Mouse (Mus musculus): ENCODE measurements at regions not wholly inside any gene's neighbourhood (a gene's known extent, or its start where the extent isn't known, plus 50 kb on each side); places are given as distances from the start of the nearest gene placed in this dataset.

GRCm38 (mm10) chr3:15112177-15112838 is 219.8 kb downstream of the Gm9733 start:
- in situ Hi-C loops (cut with MboI), result no loop called here

DNA sequence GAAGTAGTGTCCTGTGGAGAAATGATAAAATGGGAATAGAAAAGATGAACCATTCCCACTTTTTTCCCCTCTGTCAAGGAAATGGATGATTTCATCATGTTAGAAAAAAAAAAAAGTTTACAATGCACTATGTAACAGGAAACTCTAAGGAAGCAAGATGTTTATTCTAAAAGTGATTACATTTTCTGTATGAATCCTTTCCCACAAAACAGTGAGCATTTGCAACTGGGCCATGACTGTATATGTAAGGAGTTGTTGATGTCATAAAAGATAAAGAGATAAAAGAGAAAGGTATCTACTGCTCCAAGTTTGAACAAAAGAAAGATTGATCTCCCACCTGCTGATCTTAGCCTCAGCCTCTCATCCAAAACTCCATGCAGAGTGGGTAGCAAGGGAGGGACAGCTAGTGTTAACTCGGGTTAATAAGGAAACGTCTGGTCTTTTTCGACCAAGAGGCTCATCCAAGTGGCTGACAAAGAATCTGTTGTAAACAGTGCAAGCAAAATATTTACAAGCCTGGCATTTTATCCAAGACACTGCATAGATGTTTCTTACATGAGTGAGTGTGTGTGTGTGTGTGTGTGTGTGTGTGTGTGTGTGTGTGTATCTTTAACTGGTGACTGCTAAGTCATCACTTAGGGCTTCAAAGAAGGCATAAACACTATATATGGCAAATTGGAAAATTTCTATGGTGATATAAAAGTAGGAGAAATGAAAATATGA is 213.3 kb downstream of the Gm9733 start:
- in situ Hi-C loops (cut with MboI), result no loop called here

DNA sequence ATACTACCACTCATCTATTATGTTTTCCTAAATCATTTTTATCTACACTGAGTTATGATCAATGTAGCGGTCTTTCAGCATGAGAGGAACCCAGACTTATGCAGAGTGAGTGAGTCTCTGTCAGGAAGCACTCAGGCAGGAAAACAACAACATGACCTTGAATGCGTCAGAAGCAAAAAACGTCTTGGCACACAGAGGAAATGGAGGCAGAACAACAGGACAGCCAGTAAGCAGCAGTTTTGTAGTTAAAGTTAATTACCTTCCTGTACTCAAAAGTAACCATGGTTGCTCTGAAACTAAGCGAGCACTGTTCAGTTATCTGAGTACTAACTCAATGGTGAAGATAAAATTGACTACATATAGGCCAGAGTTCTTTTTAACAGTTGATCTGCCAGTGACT is 205.4 kb downstream of the Gm9733 start:
- in situ Hi-C loops (cut with MboI), result no loop called here

DNA sequence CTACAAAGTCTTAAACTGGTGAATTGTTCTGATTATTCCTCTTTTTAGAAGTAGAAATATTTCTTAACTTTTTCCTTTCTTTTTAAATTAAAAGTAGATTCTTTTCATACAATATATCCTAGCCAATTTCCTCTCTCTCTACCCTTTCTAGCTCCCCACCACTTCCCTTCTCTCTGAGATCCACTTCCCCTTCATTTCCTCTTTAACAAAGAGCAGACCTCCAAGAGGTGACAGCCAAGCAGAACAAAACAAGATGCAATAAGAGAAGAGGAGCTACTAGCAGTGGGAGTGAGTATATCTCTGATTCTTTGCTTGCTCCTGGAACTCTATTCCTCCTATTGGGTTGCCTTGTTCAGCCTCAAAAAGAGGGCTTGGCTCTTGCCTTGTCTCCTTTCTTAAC is 203.7 kb downstream of the Gm9733 start:
- in situ Hi-C loops (cut with MboI), result no loop called here

GRCm38 (mm10) chr3:15128960-15129359 is 203.1 kb downstream of the Gm9733 start:
- in situ Hi-C loops (cut with MboI), result no loop called here

- in situ Hi-C loops (cut with MboI), result no loop called here
Measured at GRCm38 (mm10) chr3:15129729-15130369, 202.3 kb downstream of the Gm9733 start.

DNA sequence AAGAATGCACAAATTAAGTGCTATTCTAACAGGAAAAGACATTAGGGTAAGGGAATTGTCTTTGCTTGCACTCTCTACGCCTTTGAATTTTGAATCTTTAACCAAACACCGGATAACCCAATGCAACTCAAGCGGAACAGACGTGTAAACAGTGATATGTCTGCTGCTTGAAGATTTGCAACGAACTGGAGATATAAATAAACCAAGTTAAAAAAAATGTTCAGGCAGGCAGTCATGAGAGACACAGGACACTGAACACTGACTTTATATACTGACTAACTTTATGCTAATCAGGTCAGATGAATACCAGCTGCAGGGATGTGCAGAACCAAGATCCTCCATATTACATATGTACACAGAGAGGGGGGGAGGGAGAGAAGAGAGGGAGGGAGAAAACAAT is 200.0 kb downstream of the Gm9733 start:
- in situ Hi-C loops (cut with MboI), result no loop called here

GRCm38 (mm10) chr3:15139550-15139949 is 192.6 kb downstream of the Gm9733 start:
- in situ Hi-C loops (cut with MboI), result no loop called here

GRCm38 (mm10) chr3:15153710-15154109 is 178.4 kb downstream of the Gm9733 start:
- in situ Hi-C loops (cut with MboI), result no loop called here

- in situ Hi-C loops (cut with MboI), result no loop called here
Measured at GRCm38 (mm10) chr3:15154153-15154552, 177.9 kb downstream of the Gm9733 start.

GRCm38 (mm10) chr3:15156681-15157080 is 175.4 kb downstream of the Gm9733 start:
- in situ Hi-C loops (cut with MboI), result no loop called here

- in situ Hi-C loops (cut with MboI), result no loop called here
Measured at GRCm38 (mm10) chr3:15157842-15158241, 174.3 kb downstream of the Gm9733 start.

DNA sequence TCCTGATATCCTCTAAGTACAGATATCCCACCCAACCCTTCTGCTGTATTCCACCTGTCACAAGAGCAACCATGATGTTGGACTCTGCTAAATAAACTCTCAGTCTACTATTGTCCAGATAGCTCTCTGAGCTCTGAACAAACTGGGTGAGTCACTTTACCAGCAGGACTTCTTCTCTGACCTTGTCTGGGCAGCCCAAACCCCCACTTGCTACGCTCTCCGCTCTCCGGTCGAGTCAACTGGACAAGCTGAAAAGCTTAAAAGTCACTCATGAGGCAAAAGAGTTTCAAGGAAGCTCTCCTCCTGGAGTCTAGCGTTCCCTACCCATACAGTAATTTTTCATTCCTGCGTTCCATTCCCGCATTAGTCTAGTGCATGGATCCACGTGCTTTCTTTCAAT is 173.2 kb downstream of the Gm9733 start:
- in situ Hi-C loops (cut with MboI), result no loop called here

- in situ Hi-C loops (cut with MboI), result no loop called here
Measured at GRCm38 (mm10) chr3:15159965-15160714, 172.0 kb downstream of the Gm9733 start.

- in situ Hi-C loops (cut with MboI), result no loop called here
Measured at GRCm38 (mm10) chr3:15175811-15176210, 156.3 kb downstream of the Gm9733 start.

DNA sequence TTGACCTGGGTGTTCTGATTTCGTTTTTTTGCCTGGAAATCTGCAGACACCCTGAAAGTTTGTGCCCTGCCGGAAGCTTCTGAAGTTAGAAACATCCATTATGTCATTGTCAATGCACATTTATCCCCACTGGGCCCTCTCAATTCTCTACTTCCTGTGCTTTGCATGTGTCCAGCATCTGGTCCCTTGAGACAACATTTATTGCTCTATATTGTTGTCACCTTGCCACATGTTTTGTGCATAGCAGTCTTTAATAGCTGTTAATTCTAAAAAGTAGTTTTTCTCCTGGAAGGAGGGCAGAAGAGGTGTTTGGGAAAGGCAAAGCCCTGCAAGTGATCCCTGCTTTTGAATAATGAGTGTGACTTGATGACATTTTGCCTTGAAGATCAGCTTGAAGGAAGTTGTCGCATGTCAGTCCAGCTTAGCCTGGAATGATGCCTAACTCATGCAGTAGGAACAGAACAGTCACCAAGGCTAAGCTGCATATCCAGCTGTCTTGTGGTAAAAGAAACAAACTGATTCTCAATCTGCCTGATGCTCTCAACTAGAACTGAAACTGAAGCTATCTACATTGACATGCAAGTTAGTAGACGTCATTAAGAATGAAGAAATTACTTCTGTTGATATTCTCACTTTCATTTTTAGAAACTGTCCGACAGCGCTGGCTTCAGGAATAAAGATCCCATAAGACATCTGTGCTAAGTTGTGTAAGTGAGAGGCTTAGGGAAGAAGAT is 152.9 kb downstream of the Gm9733 start:
- in situ Hi-C loops (cut with MboI), result no loop called here

- in situ Hi-C loops (cut with MboI), result no loop called here
Measured at GRCm38 (mm10) chr3:15181111-15181510, 151.0 kb downstream of the Gm9733 start.

DNA sequence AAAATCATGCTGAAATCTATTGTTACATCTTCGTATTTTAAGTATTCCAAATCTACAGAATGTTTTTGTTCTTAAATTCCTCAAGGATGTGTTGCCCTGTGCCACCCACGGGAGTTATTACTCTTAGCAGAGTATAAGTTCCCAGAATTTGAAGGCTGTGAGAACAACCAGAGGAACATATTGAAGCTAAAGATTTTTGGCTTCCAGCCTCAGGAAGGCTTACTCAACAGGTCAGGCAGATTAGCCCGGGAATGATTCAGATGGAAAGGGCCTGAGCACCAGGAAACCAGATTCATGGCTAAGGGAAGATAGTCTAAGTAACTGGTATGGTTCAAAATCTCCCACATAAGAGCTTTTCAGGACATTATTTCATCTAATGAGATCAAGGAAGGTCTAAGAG is 145.4 kb downstream of the Gm9733 start:
- in situ Hi-C loops (cut with MboI), result no loop called here

GRCm38 (mm10) chr3:15194362-15194761 is 137.7 kb downstream of the Gm9733 start:
- in situ Hi-C loops (cut with MboI), result loop anchor here (5.0 kb wide), 1 partner anchor 317 kb away; no protein-coding TSS in a partner anchor

DNA sequence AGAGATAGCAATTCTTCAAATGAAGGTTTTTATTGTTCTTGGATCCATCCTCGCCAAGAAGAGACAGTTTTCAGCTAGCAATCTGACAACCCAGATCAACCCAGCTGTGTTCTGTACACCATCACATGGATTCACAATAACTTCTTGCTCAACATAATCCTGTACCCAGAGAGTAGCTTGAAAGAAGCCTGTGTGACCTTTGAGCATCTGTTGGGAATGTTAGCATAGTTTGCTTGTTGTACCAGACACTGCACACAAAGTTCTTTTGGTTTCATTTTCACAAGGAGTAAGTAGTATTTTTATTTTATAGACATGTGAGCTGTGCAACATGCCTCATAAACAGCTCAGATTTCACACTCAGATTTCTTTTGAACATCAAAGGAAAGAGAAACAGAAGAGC is 136.0 kb downstream of the Gm9733 start:
- in situ Hi-C loops (cut with MboI), result no loop called here

GRCm38 (mm10) chr3:15198086-15198485 is 134.0 kb downstream of the Gm9733 start:
- in situ Hi-C loops (cut with MboI), result no loop called here

GRCm38 (mm10) chr3:15200309-15200708 is 131.8 kb downstream of the Gm9733 start:
- in situ Hi-C loops (cut with MboI), result no loop called here
